Mouse (Mus musculus) embryonic facial prominence, embryonic 14.5 days (tissue): Measurements from ENCODE around the gene Riox2. TPM values are rescaled to one million over a fixed set of nuclear protein-coding genes. Genes with fewer than 3 reads are reported as not detected.

Experiments used
- ATAC-seq: fragments of 200-750 bp; cut with Nextera tagmentation; 2 replicates; pipeline ENCODE4 v1.8.0; 2017; ENCODE audit warnings: low read depth, moderate number of reproducible peaks, moderate TSS enrichment
- DNase-seq: peaks from one replicate; pipeline ENCODE4 v3.0.0-alpha.2; 2015; ENCODE audit warnings: low spot score
- H3K27ac ChIP-seq: fragments of 300-500 bp; sonication (generic); replicated peaks from 2 replicates; pipeline ENCODE4 v1.5.1; 2014; ENCODE audit warnings: low read depth, mild to moderate bottlenecking, low read length, moderate library complexity
- H3K27me3 ChIP-seq: fragments of 300-500 bp; sonication (generic); replicated peaks from 2 replicates; pipeline ENCODE4 v1.6.1; 2014; ENCODE audit warnings: low read length; ENCODE audit not compliant: control insufficient read depth, insufficient read depth
- H3K36me3 ChIP-seq: fragments of 300-500 bp; sonication (generic); 2 replicates; pipeline ENCODE4 v1.6.1; 2014; ENCODE audit warnings: low read length, mixed read lengths; ENCODE audit not compliant: control insufficient read depth, insufficient read depth
- H3K4me1 ChIP-seq: fragments of 300-500 bp; sonication (generic); 2 replicates; pipeline ENCODE4 v1.6.1; 2014; ENCODE audit warnings: antibody characterized with exemption, low read length; ENCODE audit not compliant: control insufficient read depth, insufficient read depth
- H3K4me2 ChIP-seq: fragments of 300-500 bp; sonication (generic); 2 replicates; pipeline ENCODE4 v1.6.1; 2014; ENCODE audit warnings: low read depth, mild to moderate bottlenecking, low read length, moderate library complexity, mixed read lengths
- H3K4me3 ChIP-seq: fragments of 300-500 bp; sonication (generic); 2 replicates; pipeline ENCODE4 v1.5.1; 2014; ENCODE audit warnings: low read depth, mild to moderate bottlenecking, low read length
- H3K9ac ChIP-seq: fragments of 300-500 bp; sonication (generic); 2 replicates; pipeline ENCODE4 v1.6.1; 2014; ENCODE audit warnings: low read depth, mild to moderate bottlenecking, low read length, moderate library complexity, mixed read lengths
- H3K9me3 ChIP-seq: fragments of 300-500 bp; sonication (generic); 2 replicates; pipeline ENCODE4 v1.6.1; 2016; ENCODE audit warnings: low read length; ENCODE audit not compliant: control insufficient read depth
- WGBS: fragments of 180-500 bp; shearing (Covaris S2); extraction: QIAGEN DNeasy Blood & Tissue Kit; methylation state at CpG from one replicate; pipeline ENCODE4 v1.1.7; 2014; 5-methylcytosine and 5-hydroxymethylcytosine counted together
- polyA plus RNA-seq: library from polyadenylated mRNA; unstranded; fragments of >200 nt; fragmentation: Nextera tagmentation; extraction: Ambion mirVana; gene quantifications from 2 replicates; pipeline ENCODE4 v1.2.1, GENCODE M21; 2014

Riox2 gene
- polyA plus RNA-seq, 1 experiment from 2014 or later = 28.4 TPM

- Histone ChIP-seq H3K27me3 (no peaks in the 10 kb centered on the region), H3K9ac (no peak overlapping the region), H3K27ac (no peak overlapping the region), H3K4me1 (no peaks in the 10 kb centered on the region), H3K9me3 (peaks cover 7% of the 10 kb centered on the region), H3K4me3 (no peak overlapping the region), H3K36me3 (no peaks in the 10 kb centered on the region), H3K4me2 (no peak overlapping the region)
- DNase-seq = no peak
- ATAC-seq = no peak
- 73% methylated on average over 4 of the region's 4 CpGs for WGBS
These were observed 8.0 kb upstream of the Riox2 start for GRCm38 (mm10) chr16:59463567-59463966.

GRCm38 (mm10) chr16:59463973-59464372 is 7.6 kb upstream of the Riox2 start:
- Histone ChIP-seq H3K36me3 (no peaks in the 10 kb centered on the region), H3K27ac (no peak overlapping the region), H3K4me2 (no peak overlapping the region), H3K4me3 (no peak overlapping the region), H3K27me3 (no peaks in the 10 kb centered on the region), H3K4me1 (no peaks in the 10 kb centered on the region), H3K9ac (no peak overlapping the region), H3K9me3 (peaks cover 7% of the 10 kb centered on the region)
- DNase-seq (no peak), ATAC-seq (no peak)
- 83% methylated on average over 6 of the region's 6 CpGs for WGBS

DNA sequence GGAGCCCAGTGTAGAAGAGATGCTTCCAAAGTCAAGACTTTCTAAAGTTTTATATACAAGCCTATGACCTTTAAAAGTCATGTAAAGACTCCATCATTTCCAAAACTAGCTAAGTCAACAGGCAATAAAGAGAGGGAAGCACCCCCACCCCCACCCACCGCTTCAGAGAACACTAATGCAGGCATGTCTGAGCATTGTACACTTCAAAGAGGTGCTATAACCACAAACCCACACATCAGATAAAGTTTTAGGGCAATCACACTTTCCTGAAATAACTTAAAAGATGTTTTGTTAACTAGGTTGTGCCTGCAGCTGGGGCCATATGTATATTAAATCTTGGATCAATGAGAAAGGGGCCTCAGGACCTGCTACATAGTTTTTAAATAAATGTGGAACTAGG is 1.7 kb upstream of the Riox2 start:
- no peak overlapping the region for H3K4me2 ChIP-seq
- H3K4me1 ChIP-seq = peaks cover 7% of the 10 kb centered on the region
- WGBS = 78% methylated on average over 1 of the region's 1 CpGs
- H3K9me3 ChIP-seq = peaks cover 3% of the 10 kb centered on the region; the same call in 1 of the 2 replicates
- DNase-seq = no peak
- no peak overlapping the region for H3K4me3 ChIP-seq
- ATAC-seq = no peak
- H3K9ac ChIP-seq = no peak overlapping the region
- no peaks in the 10 kb centered on the region for H3K36me3 ChIP-seq
- H3K27me3 ChIP-seq = no peaks in the 10 kb centered on the region
- no peak overlapping the region for H3K27ac ChIP-seq

GRCm38 (mm10) chr16:59472546-59472945 is 971 bp downstream of the Riox2 start:
- peaks cover 23% of the 10 kb centered on the region for H3K36me3 ChIP-seq
- ATAC-seq (no peak), DNase-seq (no peak)
- WGBS = 51% methylated on average over 6 of the region's 6 CpGs
- H3K9me3 ChIP-seq = no peaks in the 10 kb centered on the region
- H3K4me1 ChIP-seq = peaks cover 7% of the 10 kb centered on the region
- no peaks in the 10 kb centered on the region for H3K27me3 ChIP-seq
- H3K9ac ChIP-seq = peak overlapping the region; percentile 72
- peak overlapping the region; percentile 74 for H3K4me3 ChIP-seq
- peak overlapping the region; percentile 67 for H3K4me2 ChIP-seq
- H3K27ac ChIP-seq = no peak overlapping the region

GRCm38 (mm10) chr16:59474788-59475187 is 3.2 kb downstream of the Riox2 start:
- peaks cover 38% of the 10 kb centered on the region for H3K36me3 ChIP-seq
- H3K4me3 ChIP-seq = no peak overlapping the region
- WGBS = 11% methylated on average over 1 of the region's 1 CpGs
- no peak overlapping the region for H3K27ac ChIP-seq
- H3K4me1 ChIP-seq = peaks cover 7% of the 10 kb centered on the region
- H3K9me3 ChIP-seq = no peaks in the 10 kb centered on the region
- no peak for DNase-seq
- H3K9ac ChIP-seq = no peak overlapping the region
- H3K4me2 ChIP-seq = no peak overlapping the region
- ATAC-seq = no peak
- H3K27me3 ChIP-seq = no peaks in the 10 kb centered on the region

- WGBS = 87% methylated on average over 3 of the region's 3 CpGs
- H3K9me3 ChIP-seq = no peaks in the 10 kb centered on the region
- no peak overlapping the region for H3K4me2 ChIP-seq
- no peak overlapping the region for H3K4me3 ChIP-seq
- H3K27me3 ChIP-seq = no peaks in the 10 kb centered on the region
- no peaks in the 10 kb centered on the region; the same call in 1 of the 2 replicates for H3K4me1 ChIP-seq
- DNase-seq (no peak), ATAC-seq (no peak)
- no peak overlapping the region for H3K27ac ChIP-seq
- H3K9ac ChIP-seq = no peak overlapping the region
- peaks cover 62% of the 10 kb centered on the region for H3K36me3 ChIP-seq
These were observed 6.4 kb downstream of the Riox2 start for GRCm38 (mm10) chr16:59477955-59478354.

DNA sequence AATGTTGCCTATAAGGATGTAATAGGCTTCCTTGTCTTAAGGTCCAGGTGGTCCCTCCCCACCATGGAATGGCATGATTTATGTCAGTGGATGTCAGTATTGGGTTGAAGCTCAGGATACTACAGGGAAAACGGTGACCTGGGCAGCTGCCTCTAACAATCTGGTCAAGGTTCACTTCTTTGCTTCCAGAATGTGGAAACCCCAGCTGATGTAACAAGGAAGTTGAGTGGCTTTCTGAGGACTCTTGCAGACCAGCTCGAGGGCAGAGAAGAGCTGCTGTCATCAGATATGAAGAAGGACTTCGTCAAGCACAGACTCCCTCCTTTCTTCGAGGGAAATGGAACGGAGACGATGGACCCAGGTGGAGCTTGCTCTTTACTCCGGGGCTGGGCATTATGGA is 15.7 kb downstream of the Riox2 start:
- H3K27me3 ChIP-seq = no peaks in the 10 kb centered on the region
- no peak overlapping the region for H3K4me3 ChIP-seq
- H3K27ac ChIP-seq = no peak overlapping the region
- DNase-seq (no peak), ATAC-seq (no peak)
- H3K9ac ChIP-seq = no peak overlapping the region
- no peak overlapping the region for H3K4me2 ChIP-seq
- WGBS = 71% methylated on average over 7 of the region's 7 CpGs
- peaks cover 83% of the 10 kb centered on the region for H3K36me3 ChIP-seq
- no peaks in the 10 kb centered on the region for H3K4me1 ChIP-seq
- H3K9me3 ChIP-seq = no peaks in the 10 kb centered on the region

GRCm38 (mm10) chr16:59487975-59488548 is 16.5 kb downstream of the Riox2 start:
- WGBS = 82% methylated on average over 9 of the region's 9 CpGs
- H3K9ac ChIP-seq = no peak overlapping the region
- no peaks in the 10 kb centered on the region for H3K9me3 ChIP-seq
- no peak overlapping the region for H3K27ac ChIP-seq
- ATAC-seq (no peak), DNase-seq (no peak)
- H3K4me1 ChIP-seq = no peaks in the 10 kb centered on the region
- H3K4me3 ChIP-seq = no peak overlapping the region
- H3K27me3 ChIP-seq = no peaks in the 10 kb centered on the region
- H3K36me3 ChIP-seq = peaks cover 87% of the 10 kb centered on the region
- no peak overlapping the region for H3K4me2 ChIP-seq

- H3K27ac ChIP-seq = no peak overlapping the region
- WGBS = 88% methylated on average over 14 of the region's 14 CpGs
- no peaks in the 10 kb centered on the region for H3K27me3 ChIP-seq
- peaks cover 73% of the 10 kb centered on the region for H3K36me3 ChIP-seq
- no peaks in the 10 kb centered on the region for H3K9me3 ChIP-seq
- H3K4me1 ChIP-seq = no peaks in the 10 kb centered on the region
- ATAC-seq (no peak), DNase-seq (no peak)
- no peak overlapping the region for H3K9ac ChIP-seq
- H3K4me2 ChIP-seq = no peak overlapping the region
- H3K4me3 ChIP-seq = no peak overlapping the region
These were observed 21.6 kb downstream of the Riox2 start for GRCm38 (mm10) chr16:59493199-59493598.
